Comparison of ENCODE assay signal across 16 mouse cellular contexts in genomic region chr15:31619521-31619920, GRCm38 (mm10). TPM values are rescaled to one million over a fixed set of nuclear protein-coding genes. Genes with fewer than 3 reads are reported as not detected.
DNase-seq lines count a peak whose midpoint lies in the region; ATAC-seq and TF ChIP-seq lines count a peak whose summit lies in the region.
"Had no signal": no experiment of that assay in that cellular context is flagged by ENCODE, and none has a peak within 500 bp of the region (broad histone marks: within the 10 kb centered on the region; RNA-seq: fewer than 3 reads in every experiment).

No protein-coding gene starts in this region.

- ATAC-seq in forebrain, embryonic 14.5 days: no peak
- ATAC-seq in forebrain, embryonic 11.5 days (replicated peaks; ENCODE audit: low FRiP score): no peak
- ATAC-seq in neural tube, embryonic 11.5 days (ENCODE audit: insufficient read depth, low FRiP score, low TSS enrichment): no peak
- ATAC-seq: activated CD4-positive, CD25-positive, alpha-beta regulatory T cell, adult 4 months; midbrain, embryonic 13.5 days had no signal

- no peak overlapping the region for H3K9ac ChIP-seq in forebrain, embryonic 14.5 days (ENCODE audit: low read length)
- no peak overlapping the region for H3K9ac ChIP-seq in forebrain, embryonic 11.5 days (ENCODE audit: low read length)
- no peak overlapping the region for H3K9ac ChIP-seq in neural tube, embryonic 11.5 days (ENCODE audit: low read length)
- H3K9ac ChIP-seq: hindbrain, embryonic 14.5 days; liver, embryonic 13.5 days; midbrain, embryonic 13.5 days had no signal

- H3K27ac ChIP-seq in forebrain, embryonic 14.5 days (ENCODE audit: low read depth, low read length): no peak overlapping the region
- H3K27ac ChIP-seq in forebrain, embryonic 11.5 days (ENCODE audit: low read depth, low read length): no peak overlapping the region
- H3K27ac ChIP-seq in neural tube, embryonic 11.5 days (ENCODE audit: low read depth, low read length): no peak overlapping the region
- H3K27ac ChIP-seq: hindbrain, embryonic 14.5 days; liver, embryonic 13.5 days; midbrain, embryonic 13.5 days had no signal

- H3K4me3 ChIP-seq in forebrain, embryonic 14.5 days (ENCODE audit: low read depth, low read length): no peak overlapping the region
- H3K4me3 ChIP-seq in forebrain, embryonic 11.5 days (ENCODE audit: low read depth, low read length): no peak overlapping the region
- no peak overlapping the region for H3K4me3 ChIP-seq in neural tube, embryonic 11.5 days (ENCODE audit: low read depth, low read length)
- H3K4me3 ChIP-seq: liver, embryonic 13.5 days; midbrain, embryonic 13.5 days had no signal

- H3K4me2 ChIP-seq in forebrain, embryonic 14.5 days (ENCODE audit: low read length): no peak overlapping the region
- no peak overlapping the region for H3K4me2 ChIP-seq in forebrain, embryonic 11.5 days (ENCODE audit: low read depth, low read length, severe bottlenecking)
- no peak overlapping the region for H3K4me2 ChIP-seq in neural tube, embryonic 11.5 days (ENCODE audit: low read depth)
- H3K4me2 ChIP-seq: heart, embryonic 11.5 days; hindbrain, embryonic 14.5 days; liver, embryonic 13.5 days; midbrain, embryonic 13.5 days had no signal

- no peaks in the 10 kb centered on the region for H3K27me3 ChIP-seq in forebrain, embryonic 14.5 days (replicated peaks; ENCODE audit: control insufficient read depth, insufficient read depth, low read length)
- H3K27me3 ChIP-seq in forebrain, embryonic 11.5 days (ENCODE audit: control insufficient read depth, insufficient read depth, low read length): no peaks in the 10 kb centered on the region
- no peaks in the 10 kb centered on the region for H3K27me3 ChIP-seq in neural tube, embryonic 11.5 days (ENCODE audit: control insufficient read depth, insufficient read depth, low read length)
- H3K27me3 ChIP-seq: liver, embryonic 13.5 days; midbrain, embryonic 13.5 days had no signal

- H3K9me3 ChIP-seq in forebrain, embryonic 14.5 days (replicated peaks; ENCODE audit: control insufficient read depth, low read length): no peaks in the 10 kb centered on the region
- no peaks in the 10 kb centered on the region for H3K9me3 ChIP-seq in forebrain, embryonic 11.5 days (ENCODE audit: control insufficient read depth, low read length)
- no peaks in the 10 kb centered on the region for H3K9me3 ChIP-seq in neural tube, embryonic 11.5 days (ENCODE audit: control insufficient read depth, low read length)
- H3K9me3 ChIP-seq: G1E; liver, embryonic 13.5 days; midbrain, embryonic 13.5 days had no signal

- 91% methylated on average over 8 of the region's 8 CpGs for WGBS in forebrain, embryonic 14.5 days
- 94% methylated on average over 8 of the region's 8 CpGs for WGBS in forebrain, embryonic 11.5 days
- WGBS in neural tube, embryonic 11.5 days: 98% methylated on average over 8 of the region's 8 CpGs

- peak; percentile 37; the same call in 1 of the 2 replicates for TF ChIP-seq CTCF in brain, embryonic 14.5 days (IDR thresholded peaks at IDR 0.05; ENCODE audit: borderline replicate concordance, extremely low read depth, insufficient read depth, insufficient read length)

- peak; percentile 44 for DNase-seq in forebrain, embryonic 14.5 days (ENCODE audit: low spot score)
- no peak for DNase-seq in forebrain, embryonic 11.5 days (ENCODE audit: low spot score)
- DNase-seq in kidney, postnatal 4 days: peak; percentile 67 to 70
- DNase-seq in kidney, postnatal 25 days: no peak
- DNase-seq in neural tube, embryonic 11.5 days (ENCODE audit: low spot score): peak; percentile 9
- DNase-seq in neural tube, embryonic 10.5 days (ENCODE audit: extremely low spot score, low spot score): no peak
- DNase-seq in brain, embryonic 14.5 days (ENCODE audit: low read depth): peak; percentile 63
- no peak for DNase-seq in Muller cell, postnatal 12 days (ENCODE audit: inconsistent ontology term)
- DNase-seq: cerebellum, adult 9-10 months; liver, embryonic 13.5 days; thymus, adult 18-20 months had no signal

- no peaks in the 10 kb centered on the region for H3K4me1 ChIP-seq in forebrain, embryonic 14.5 days (ENCODE audit: control insufficient read depth, insufficient read depth, low read length)
- no peaks in the 10 kb centered on the region for H3K4me1 ChIP-seq in forebrain, embryonic 11.5 days (replicated peaks; ENCODE audit: control insufficient read depth, insufficient read depth, low read length)
- H3K4me1 ChIP-seq in neural tube, embryonic 11.5 days (ENCODE audit: control insufficient read depth, insufficient read depth, low read length): no peaks in the 10 kb centered on the region
- H3K4me1 ChIP-seq: liver, embryonic 13.5 days; midbrain, embryonic 13.5 days had no signal

- no peak for TF ChIP-seq POLR2A in brain, embryonic 14.5 days (IDR thresholded peaks at IDR 0.05; ENCODE audit: borderline replicate concordance, extremely low read depth, insufficient read depth, insufficient read length, poor library complexity, severe bottlenecking)

- H3K36me3 ChIP-seq in forebrain, embryonic 14.5 days (ENCODE audit: control insufficient read depth, insufficient read depth, low read length): peaks cover 33% of the 10 kb centered on the region
- H3K36me3 ChIP-seq in forebrain, embryonic 11.5 days (ENCODE audit: control insufficient read depth, insufficient read depth, low read length): no peaks in the 10 kb centered on the region; the same call in 1 of the 2 replicates
- peaks cover 7% of the 10 kb centered on the region for H3K36me3 ChIP-seq in neural tube, embryonic 11.5 days (ENCODE audit: control insufficient read depth, insufficient read depth, low read length)

RNA-seq across cellular contexts. Expression of gene Fam173b, which starts 17.9 kb away (rescaled TPM):
- polyA plus RNA-seq in forebrain, embryonic 14.5 days (2014; fragmentation: Nextera tagmentation; extraction: Ambion mirVana): 11.5 and 13.3 TPM in 2 replicates
- polyA plus RNA-seq in forebrain, embryonic 11.5 days (2014; fragmentation: Nextera tagmentation; extraction: Ambion mirVana): 14.2 and 15.0 TPM in 2 replicates
- 13.6 and 15.8 TPM in 2 replicates for polyA plus RNA-seq in neural tube, embryonic 11.5 days (2014; fragmentation: Nextera tagmentation; extraction: Ambion mirVana)
- polyA plus RNA-seq in brain, embryonic 14.5 days (2012; rRNA removed): 13.4 and 14.9 TPM in 2 replicates

RNA-seq across cellular contexts. Expression of gene Cct5, which starts 17.9 kb away (rescaled TPM):
- 646 and 673 TPM in 2 replicates for polyA plus RNA-seq in forebrain, embryonic 14.5 days (2014; fragmentation: Nextera tagmentation; extraction: Ambion mirVana)
- polyA plus RNA-seq in forebrain, embryonic 11.5 days (2014; fragmentation: Nextera tagmentation; extraction: Ambion mirVana): 695 and 710 TPM in 2 replicates
- polyA plus RNA-seq in neural tube, embryonic 11.5 days (2014; fragmentation: Nextera tagmentation; extraction: Ambion mirVana): 717 and 722 TPM in 2 replicates
- polyA plus RNA-seq in brain, embryonic 14.5 days (2012; rRNA removed): 354 and 372 TPM in 2 replicates

RNA-seq across cellular contexts. Expression of gene Cmbl, which starts 54.3 kb away (rescaled TPM):
- polyA plus RNA-seq in forebrain, embryonic 14.5 days (2014; fragmentation: Nextera tagmentation; extraction: Ambion mirVana): 6.5 and 9.8 TPM in 2 replicates
- 0.79 and 1.0 TPM in 2 replicates for polyA plus RNA-seq in forebrain, embryonic 11.5 days (2014; fragmentation: Nextera tagmentation; extraction: Ambion mirVana)
- polyA plus RNA-seq in neural tube, embryonic 11.5 days (2014; fragmentation: Nextera tagmentation; extraction: Ambion mirVana): 1.9 and 2.2 TPM in 2 replicates
- polyA plus RNA-seq in brain, embryonic 14.5 days (2012; rRNA removed): 5.3 and 7.4 TPM in 2 replicates
- polyA plus RNA-seq: G1E had no signal

Comparison
In these comparisons a context has a peak if more than half of its experiments do, and no peak if none do; other contexts are left out.
1. DNase-seq: peak in forebrain, embryonic 14.5 days (single experiment), kidney, postnatal 4 days (2 of 2), neural tube, embryonic 11.5 days (single experiment) and brain, embryonic 14.5 days (single experiment); none in forebrain, embryonic 11.5 days (single experiment), kidney, postnatal 25 days (0 of 2), neural tube, embryonic 10.5 days (single experiment) and Muller cell, postnatal 12 days (single experiment).